Mouse (Mus musculus) lung, embryonic 15.5 days (tissue): ENCODE data around the gene Actr8. TPM values are rescaled to one million over a fixed set of nuclear protein-coding genes. Genes with fewer than 3 reads are reported as not detected.

Source experiments
- ATAC-seq: fragments of 200-750 bp; cut with Nextera tagmentation; 2 replicates; pipeline ENCODE4 v1.8.0; 2017; ENCODE audit warnings: moderate number of reproducible peaks, borderline replicate concordance; ENCODE audit not compliant: low FRiP score, low TSS enrichment; ENCODE audit errors: extremely low read depth
- H3K27ac ChIP-seq: fragments of 300-500 bp; sonication (generic); 2 replicates; pipeline ENCODE4 v1.5.1; 2015; ENCODE audit warnings: moderate library complexity, mild to moderate bottlenecking, inconsistent platforms
- H3K27me3 ChIP-seq: fragments of 300-500 bp; sonication (generic); 2 replicates; pipeline ENCODE4 v1.6.1; 2015; ENCODE audit warnings: inconsistent platforms
- H3K36me3 ChIP-seq: fragments of 300-500 bp; sonication (generic); 2 replicates; pipeline ENCODE4 v1.6.1; 2015; ENCODE audit warnings: inconsistent platforms
- H3K4me1 ChIP-seq: fragments of 300-500 bp; sonication (generic); 2 replicates; pipeline ENCODE4 v1.6.1; 2015; ENCODE audit warnings: inconsistent platforms
- H3K4me2 ChIP-seq: fragments of 300-500 bp; sonication (generic); 2 replicates; pipeline ENCODE4 v1.6.1; 2015; ENCODE audit warnings: inconsistent platforms, mild to moderate bottlenecking, moderate library complexity
- H3K4me3 ChIP-seq: fragments of 300-500 bp; sonication (generic); 2 replicates; pipeline ENCODE4 v1.5.1; 2015; ENCODE audit warnings: mild to moderate bottlenecking, inconsistent platforms
- H3K9ac ChIP-seq: fragments of 300-500 bp; sonication (generic); 2 replicates; pipeline ENCODE4 v1.6.1; 2015; ENCODE audit warnings: inconsistent platforms
- H3K9me3 ChIP-seq: fragments of 300-500 bp; sonication (generic); 2 replicates; pipeline ENCODE4 v1.6.1; 2016; ENCODE audit warnings: inconsistent platforms
- WGBS: fragments of 180-500 bp; shearing (Covaris S2); methylation state at CpG from one replicate; pipeline ENCODE4 v1.1.7; 2015; 5-methylcytosine and 5-hydroxymethylcytosine counted together
- polyA plus RNA-seq: library from polyadenylated mRNA; unstranded; fragments of >200 nt; fragmentation: Nextera tagmentation; extraction: Ambion mirVana; gene quantifications from 2 replicates; pipeline ENCODE4 v1.2.1, GENCODE M21; 2015

Gene Actr8
- polyA plus RNA-seq, 1 experiment from 2014 or later, result 69.8 TPM

DNA sequence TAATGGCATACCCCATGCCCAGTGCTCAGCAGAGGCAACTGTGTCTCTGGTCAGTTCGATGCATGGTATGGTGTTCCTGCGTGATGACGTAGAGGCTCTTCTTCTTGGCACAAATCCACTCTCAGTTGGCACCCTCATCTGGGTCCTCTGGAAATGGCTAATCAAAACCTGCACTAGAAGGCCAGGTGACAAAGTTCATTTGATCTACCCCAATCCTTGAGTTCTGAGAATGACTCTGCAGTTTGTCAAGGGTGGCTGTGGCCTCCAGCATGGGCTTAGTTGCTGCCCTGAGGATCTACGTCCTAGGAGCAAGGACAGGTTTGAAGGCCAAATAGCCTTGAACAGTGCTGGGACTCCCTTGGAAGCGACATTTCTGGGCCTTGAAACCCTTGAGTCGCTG is 40.7 kb downstream of the Actr8 start:
- H3K9me3 ChIP-seq, result no peaks in the 10 kb centered on the region
- H3K27me3 ChIP-seq, result no peaks in the 10 kb centered on the region
- H3K4me1 ChIP-seq, result no peaks in the 10 kb centered on the region
- H3K27ac ChIP-seq, result no peak overlapping the region
- H3K36me3 ChIP-seq, result no peaks in the 10 kb centered on the region
- 90% methylated on average over 6 of the region's 6 CpGs for WGBS
- no peak overlapping the region for H3K9ac ChIP-seq
- H3K4me3 ChIP-seq, result no peak overlapping the region
- H3K4me2 ChIP-seq, result no peak overlapping the region
- ATAC-seq, result no peak

DNA sequence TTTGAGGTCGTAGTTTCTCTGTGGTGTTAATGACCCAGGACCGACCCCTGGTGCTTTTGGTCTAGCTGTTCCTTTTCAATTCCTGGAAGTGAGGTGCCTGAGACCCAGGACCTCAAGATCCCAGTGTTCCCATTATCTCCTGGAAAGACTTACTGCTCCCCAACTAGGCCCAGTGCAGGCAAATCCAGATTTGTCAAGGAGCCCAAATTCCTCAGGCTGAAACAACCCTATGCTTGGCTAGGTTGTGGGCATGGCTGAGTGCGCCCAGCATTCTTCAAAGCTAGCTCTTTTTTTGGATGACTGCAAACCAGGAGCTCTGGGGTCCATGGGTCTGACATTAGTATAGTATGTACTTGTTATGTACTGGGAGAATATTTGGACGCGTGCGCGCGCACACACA is 41.2 kb downstream of the Actr8 start:
- Histone ChIP-seq H3K9me3 (no peaks in the 10 kb centered on the region), H3K4me1 (no peaks in the 10 kb centered on the region), H3K4me3 (no peak overlapping the region), H3K27me3 (no peaks in the 10 kb centered on the region), H3K4me2 (no peak overlapping the region), H3K9ac (no peak overlapping the region), H3K27ac (no peak overlapping the region), H3K36me3 (no peaks in the 10 kb centered on the region)
- no peak for ATAC-seq
- WGBS, result 93% methylated on average over 8 of the region's 8 CpGs

DNA sequence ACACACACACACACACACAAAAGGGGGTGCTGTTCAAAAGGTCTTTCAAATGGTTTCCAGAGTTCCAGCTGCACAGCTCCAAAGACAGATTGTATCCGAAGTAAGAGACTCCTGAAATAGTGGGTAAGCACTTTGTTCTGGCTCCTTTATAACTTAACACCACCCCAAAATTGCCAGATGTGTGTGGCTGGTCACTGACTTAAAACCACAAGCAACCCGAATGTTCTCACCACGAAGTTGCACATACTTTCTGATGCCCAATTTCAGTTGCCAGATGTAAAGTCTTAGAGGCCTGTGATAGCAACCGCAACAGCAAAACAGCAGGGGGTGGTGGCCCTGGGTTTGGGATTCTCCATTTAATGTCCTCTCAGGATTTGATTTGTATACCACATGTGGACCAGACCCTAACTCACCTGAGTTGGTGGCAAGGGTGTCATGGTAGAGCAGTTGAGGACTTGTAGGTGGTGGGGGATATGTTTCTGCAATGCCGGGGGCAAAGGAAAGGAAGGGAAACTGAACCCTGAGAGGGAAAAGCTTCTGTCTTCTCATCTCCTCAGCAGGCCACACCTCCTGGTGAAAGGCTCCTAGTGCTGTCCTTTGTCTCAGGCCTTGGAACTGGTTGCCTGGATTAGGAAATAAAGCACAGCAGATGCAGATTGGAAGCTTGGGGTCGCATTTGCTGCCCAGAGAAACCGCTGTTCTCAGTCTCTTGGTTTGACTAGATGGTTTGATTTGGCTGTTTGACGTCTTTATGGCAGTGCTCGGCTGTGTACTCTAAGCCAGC is 41.8 kb downstream of the Actr8 start:
- Histone ChIP-seq H3K27me3 (no peaks in the 10 kb centered on the region), H3K4me3 (no peak overlapping the region), H3K9me3 (no peaks in the 10 kb centered on the region), H3K27ac (no peak overlapping the region), H3K36me3 (no peaks in the 10 kb centered on the region), H3K4me1 (no peaks in the 10 kb centered on the region), H3K4me2 (no peak overlapping the region), H3K9ac (no peak overlapping the region)
- ATAC-seq, result no peak
- WGBS, result 60% methylated on average over 9 of the region's 9 CpGs

DNA sequence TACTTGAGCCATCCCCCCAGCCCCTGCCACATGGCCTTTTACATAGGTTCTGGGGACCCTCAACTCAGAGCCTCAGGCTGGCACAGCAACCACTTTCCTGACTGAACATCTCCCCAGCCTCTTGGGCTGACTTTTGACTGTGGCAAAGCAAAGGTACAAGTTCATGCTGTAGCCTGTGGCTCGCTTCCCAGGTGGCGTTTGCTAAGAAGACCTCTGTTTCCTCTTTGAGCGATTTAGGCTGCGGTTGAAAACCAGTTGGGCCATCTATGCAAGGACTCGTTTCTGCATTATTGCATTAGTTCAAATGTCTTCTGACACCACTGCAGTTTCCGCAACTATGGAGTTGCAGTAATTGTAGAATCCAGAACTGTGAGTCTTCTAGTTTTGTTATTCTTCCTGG is 44.3 kb downstream of the Actr8 start:
- Histone ChIP-seq H3K27ac (no peak overlapping the region), H3K36me3 (no peaks in the 10 kb centered on the region), H3K4me2 (no peak overlapping the region), H3K9ac (no peak overlapping the region), H3K9me3 (no peaks in the 10 kb centered on the region), H3K4me1 (no peaks in the 10 kb centered on the region), H3K27me3 (no peaks in the 10 kb centered on the region), H3K4me3 (no peak overlapping the region)
- ATAC-seq, result no peak
- WGBS, result 82% methylated on average over 6 of the region's 6 CpGs

DNA sequence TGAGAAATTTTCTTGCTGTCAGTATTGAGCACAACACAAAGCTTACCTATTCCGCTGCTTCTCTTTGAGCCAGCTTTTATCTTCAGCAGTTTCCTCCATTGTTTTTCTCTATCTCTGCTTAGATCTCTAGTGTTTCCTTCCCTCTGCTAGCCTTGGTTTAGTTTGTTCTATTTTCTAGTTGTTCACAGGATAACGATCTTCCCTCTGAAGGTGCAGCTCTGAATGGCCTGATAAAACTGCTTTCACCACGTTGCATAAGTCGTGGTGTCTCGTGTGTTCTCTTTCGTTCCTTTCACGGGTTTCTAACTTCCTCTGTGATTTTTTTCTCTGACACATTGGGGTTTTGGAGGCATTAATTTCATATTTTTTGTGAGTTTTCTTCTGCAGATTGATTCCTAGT is 46.2 kb downstream of the Actr8 start:
- Histone ChIP-seq H3K9ac (no peak overlapping the region), H3K4me2 (no peak overlapping the region), H3K4me3 (no peak overlapping the region), H3K36me3 (no peaks in the 10 kb centered on the region), H3K27ac (no peak overlapping the region), H3K9me3 (no peaks in the 10 kb centered on the region), H3K4me1 (no peaks in the 10 kb centered on the region), H3K27me3 (no peaks in the 10 kb centered on the region)
- ATAC-seq, result no peak
- WGBS, result 30% methylated on average over 7 of the region's 7 CpGs

DNA sequence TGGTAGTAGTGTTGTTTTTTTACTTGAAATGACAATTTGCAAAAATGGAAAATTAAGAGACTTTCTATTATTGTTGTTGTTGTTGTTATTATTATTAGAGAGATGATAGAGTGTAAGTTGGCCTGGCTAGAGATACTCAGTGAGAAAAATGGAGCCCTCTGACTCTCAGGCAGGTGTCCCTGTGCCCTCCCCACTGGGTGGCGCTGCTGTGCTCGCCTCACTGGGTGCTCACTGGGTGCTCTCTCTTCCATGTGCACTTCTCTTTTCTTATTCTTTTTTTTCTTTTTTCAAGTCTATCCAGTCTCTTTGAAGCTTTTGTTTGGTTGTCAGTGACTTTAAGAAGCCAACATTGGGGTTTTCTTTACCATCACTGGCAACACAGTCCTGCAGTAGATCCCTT is 49.2 kb downstream of the Actr8 start:
- Histone ChIP-seq H3K9ac (no peak overlapping the region), H3K4me1 (no peaks in the 10 kb centered on the region), H3K9me3 (no peaks in the 10 kb centered on the region), H3K4me2 (no peak overlapping the region), H3K4me3 (no peak overlapping the region), H3K27ac (no peak overlapping the region), H3K27me3 (no peaks in the 10 kb centered on the region), H3K36me3 (no peaks in the 10 kb centered on the region)
- no peak for ATAC-seq
- 43% methylated on average over 2 of the region's 2 CpGs for WGBS

DNA sequence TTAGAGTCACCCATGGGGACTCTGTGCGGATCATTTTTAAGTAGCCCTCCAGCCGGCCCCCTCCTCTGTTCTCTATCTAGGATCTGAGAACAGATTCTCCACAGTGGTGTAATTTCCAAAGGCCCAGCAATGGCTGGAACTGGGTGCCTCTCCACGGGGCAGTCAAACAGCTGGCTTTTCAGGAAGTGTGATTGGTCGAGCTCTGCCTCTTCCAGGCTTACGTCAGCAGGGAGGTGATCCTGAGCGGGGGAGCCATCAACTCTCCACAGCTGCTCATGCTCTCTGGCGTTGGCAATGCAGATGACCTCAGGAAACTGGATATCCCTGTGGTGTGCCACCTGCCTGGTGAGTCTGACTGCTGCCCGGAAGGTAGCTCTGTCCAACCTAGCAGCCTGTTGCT is 55.3 kb downstream of the Actr8 start:
- H3K27ac ChIP-seq, result no peak overlapping the region
- no peak overlapping the region for H3K4me3 ChIP-seq
- H3K9ac ChIP-seq, result no peak overlapping the region
- H3K36me3 ChIP-seq, result no peaks in the 10 kb centered on the region
- no peak overlapping the region for H3K4me2 ChIP-seq
- no peak for ATAC-seq
- no peaks in the 10 kb centered on the region for H3K27me3 ChIP-seq
- H3K9me3 ChIP-seq, result no peaks in the 10 kb centered on the region
- WGBS, result 57% methylated on average over 8 of the region's 8 CpGs
- no peaks in the 10 kb centered on the region for H3K4me1 ChIP-seq

DNA sequence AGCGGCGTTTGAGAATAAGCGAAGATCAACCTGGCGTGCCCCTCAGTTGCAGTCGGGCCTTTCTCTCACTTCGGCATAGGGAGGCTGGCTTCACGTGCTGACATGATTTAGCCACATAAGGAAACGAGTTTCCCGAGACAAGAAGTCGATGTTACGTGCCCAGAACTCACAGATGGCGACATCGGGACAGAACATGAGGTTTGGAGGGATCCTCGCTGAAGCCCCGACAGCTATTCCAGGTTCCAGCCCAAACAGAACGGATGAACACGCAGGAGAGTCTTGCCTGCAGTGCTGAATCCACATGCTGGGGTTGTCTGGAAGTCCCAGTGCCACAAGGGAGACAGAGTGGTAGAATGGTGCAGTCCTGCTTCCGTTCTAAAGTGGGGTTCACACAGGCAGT is 60.3 kb downstream of the Actr8 start:
- no peak overlapping the region for H3K27ac ChIP-seq
- H3K36me3 ChIP-seq, result no peaks in the 10 kb centered on the region
- no peak overlapping the region for H3K4me2 ChIP-seq
- H3K27me3 ChIP-seq, result no peaks in the 10 kb centered on the region
- no peak overlapping the region for H3K9ac ChIP-seq
- peaks cover 7% of the 10 kb centered on the region; the same call in 1 of the 2 replicates for H3K4me1 ChIP-seq
- no peak for ATAC-seq
- WGBS, result 89% methylated on average over 18 of the region's 18 CpGs
- no peak overlapping the region for H3K4me3 ChIP-seq
- no peaks in the 10 kb centered on the region for H3K9me3 ChIP-seq

DNA sequence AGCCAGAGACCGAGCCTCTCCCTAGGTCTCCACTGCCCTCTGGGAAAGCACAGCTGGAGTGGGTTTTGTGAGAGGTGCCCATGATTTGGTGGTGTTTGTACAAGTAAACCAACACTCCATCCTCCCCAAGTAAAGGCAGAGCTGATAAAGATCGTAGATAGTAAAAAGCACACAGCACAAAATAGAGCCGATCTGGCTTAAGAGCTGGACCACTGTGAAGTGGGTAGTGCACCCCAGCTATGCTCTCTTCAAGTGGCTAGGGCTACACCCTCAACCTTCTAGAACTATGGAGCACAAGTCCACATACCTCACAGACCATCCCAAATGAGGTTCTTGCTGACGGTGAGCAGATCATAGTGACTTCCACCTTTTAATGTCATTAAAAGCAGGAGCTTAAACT is 61.3 kb downstream of the Actr8 start:
- Histone ChIP-seq H3K4me1 (peaks cover 7% of the 10 kb centered on the region; the same call in 1 of the 2 replicates), H3K9ac (no peak overlapping the region), H3K27me3 (no peaks in the 10 kb centered on the region), H3K4me3 (no peak overlapping the region), H3K36me3 (no peaks in the 10 kb centered on the region), H3K27ac (no peak overlapping the region), H3K4me2 (no peak overlapping the region), H3K9me3 (no peaks in the 10 kb centered on the region)
- WGBS, result 43% methylated on average over 4 of the region's 4 CpGs
- ATAC-seq, result no peak; the same call in 1 of the 2 replicates

DNA sequence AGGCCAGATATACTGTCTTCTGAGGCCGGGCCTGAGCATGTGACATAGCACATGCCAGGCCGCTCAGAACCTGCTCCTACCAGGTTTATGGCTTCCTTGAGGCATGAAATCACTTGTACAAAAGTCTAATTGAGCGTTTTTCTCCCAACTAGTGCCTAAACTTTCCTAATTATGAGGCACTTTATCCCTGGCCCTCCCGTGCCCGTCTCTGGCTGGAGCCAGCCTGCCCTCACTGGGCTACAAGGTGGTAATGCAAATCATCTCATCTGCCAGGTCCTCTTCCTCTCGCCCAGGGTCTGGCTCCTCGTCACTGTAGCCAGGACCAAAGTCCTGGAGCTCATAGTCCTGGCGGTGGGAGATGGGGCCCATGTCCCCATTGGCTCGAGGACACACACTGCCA is 63.7 kb downstream of the Actr8 start:
- 86% methylated on average over 9 of the region's 9 CpGs for WGBS
- H3K27ac ChIP-seq, result no peak overlapping the region

DNA sequence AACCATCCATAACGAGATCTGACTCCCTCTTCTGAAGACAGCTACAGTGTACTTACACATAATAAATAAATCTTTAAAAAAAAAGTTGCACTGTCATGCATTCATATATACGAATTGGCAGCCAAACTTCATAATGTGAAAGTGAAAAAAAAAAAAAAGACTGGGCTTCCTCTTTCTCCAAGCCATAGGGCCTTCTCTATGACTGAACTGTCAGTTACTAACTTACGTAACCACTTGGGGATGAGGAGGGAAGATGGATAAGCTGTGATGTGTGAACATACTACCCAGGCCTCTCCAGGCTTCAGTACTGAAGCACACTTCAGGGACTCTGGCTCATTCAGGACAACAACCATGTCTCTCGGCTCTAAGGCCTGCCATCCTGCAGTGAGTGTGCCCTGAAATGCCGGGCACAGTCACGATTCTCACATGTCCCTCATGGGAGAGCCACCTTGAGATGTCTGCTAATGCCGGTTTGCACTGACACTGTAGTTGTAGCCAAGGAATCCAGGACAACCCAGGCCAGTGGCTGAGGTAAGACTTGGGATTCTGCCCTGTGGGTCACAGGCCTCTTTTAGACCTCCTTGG is 65.3 kb downstream of the Actr8 start:
- H3K4me3 ChIP-seq, result no peak overlapping the region
- no peak overlapping the region for H3K4me2 ChIP-seq
- WGBS, result 66% methylated on average over 7 of the region's 7 CpGs
- H3K27ac ChIP-seq, result no peak overlapping the region
- H3K4me1 ChIP-seq, result peaks cover 7% of the 10 kb centered on the region; the same call in 1 of the 2 replicates
- no peaks in the 10 kb centered on the region for H3K27me3 ChIP-seq
- no peaks in the 10 kb centered on the region for H3K9me3 ChIP-seq
- H3K36me3 ChIP-seq, result no peaks in the 10 kb centered on the region; the same call in 1 of the 2 replicates
- no peak for ATAC-seq
- H3K9ac ChIP-seq, result no peak overlapping the region

More for the DNA sequence above, 63.7 kb downstream of the Actr8 start:
- no peaks in the 10 kb centered on the region for H3K27me3 ChIP-seq
- H3K4me3 ChIP-seq, result no peak overlapping the region
- no peak overlapping the region for H3K9ac ChIP-seq
- peaks cover 7% of the 10 kb centered on the region; the same call in 1 of the 2 replicates for H3K4me1 ChIP-seq
- no peaks in the 10 kb centered on the region; the same call in 1 of the 2 replicates for H3K36me3 ChIP-seq
- ATAC-seq, result no peak
- no peak overlapping the region for H3K4me2 ChIP-seq
- no peaks in the 10 kb centered on the region for H3K9me3 ChIP-seq

DNA sequence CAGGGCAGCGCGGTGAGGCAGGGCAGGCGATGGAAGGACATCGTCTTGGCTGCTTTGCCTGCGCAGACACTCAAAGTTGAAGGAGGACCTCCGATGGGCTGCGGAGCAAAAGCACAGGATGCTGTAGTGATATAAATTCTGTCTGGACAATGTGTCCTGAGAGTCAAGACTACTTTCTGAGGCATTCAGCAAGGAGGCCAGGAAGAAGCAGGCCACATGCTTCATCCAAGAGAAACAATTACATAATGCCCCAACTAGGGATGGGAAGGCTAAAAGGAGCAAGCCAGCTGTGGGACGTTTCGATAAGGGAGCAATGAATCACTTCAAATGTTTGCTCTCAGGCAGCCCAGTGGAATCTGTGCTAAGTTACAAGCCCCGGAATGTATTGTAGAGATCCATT is 67.1 kb downstream of the Actr8 start:
- no peak for ATAC-seq
- Histone ChIP-seq H3K27ac (no peak overlapping the region), H3K9me3 (no peaks in the 10 kb centered on the region), H3K36me3 (no peaks in the 10 kb centered on the region; the same call in 1 of the 2 replicates), H3K4me3 (no peak overlapping the region), H3K27me3 (no peaks in the 10 kb centered on the region), H3K9ac (no peak overlapping the region), H3K4me2 (no peak overlapping the region), H3K4me1 (no peaks in the 10 kb centered on the region)
- 66% methylated on average over 10 of the region's 10 CpGs for WGBS
